Mouse (Mus musculus) neural tube, embryonic 11.5 days (tissue): ENCODE measurements around the gene Ric8b. TPM values are rescaled to one million over a fixed set of nuclear protein-coding genes. Genes with fewer than 3 reads are reported as not detected.

Experiments
- ATAC-seq: fragments of 200-750 bp; cut with Nextera tagmentation; 2 replicates; pipeline ENCODE4 v1.8.0; 2017; ENCODE audit warnings: moderate number of reproducible peaks, mild to moderate bottlenecking, moderate TSS enrichment, moderate library complexity; ENCODE audit not compliant: insufficient read depth, low FRiP score, low TSS enrichment
- DNase-seq: peaks from one replicate; pipeline ENCODE4 v3.0.0-alpha.2; 2015; ENCODE audit warnings: low spot score
- H3K27ac ChIP-seq: fragments of 300-500 bp; sonication (generic); 2 replicates; pipeline ENCODE4 v1.5.1; 2014; ENCODE audit warnings: low read depth, mild to moderate bottlenecking, low read length
- H3K27me3 ChIP-seq: fragments of 300-500 bp; sonication (generic); 2 replicates; pipeline ENCODE4 v1.6.1; 2014; ENCODE audit warnings: mild to moderate bottlenecking, low read length, mixed read lengths; ENCODE audit not compliant: control insufficient read depth, insufficient read depth
- H3K36me3 ChIP-seq: fragments of 300-500 bp; sonication (generic); 2 replicates; pipeline ENCODE4 v1.6.1; 2014; ENCODE audit warnings: mild to moderate bottlenecking, low read length, moderate library complexity, mixed read lengths; ENCODE audit not compliant: control insufficient read depth, insufficient read depth
- H3K4me1 ChIP-seq: fragments of 300-500 bp; sonication (generic); 2 replicates; pipeline ENCODE4 v1.6.1; 2014; ENCODE audit warnings: low read length, mixed read lengths; ENCODE audit not compliant: control insufficient read depth, insufficient read depth
- H3K4me2 ChIP-seq: fragments of 300-500 bp; sonication (generic); 2 replicates; pipeline ENCODE4 v1.6.1; 2014; ENCODE audit warnings: low read depth, mild to moderate bottlenecking, moderate library complexity
- H3K4me3 ChIP-seq: fragments of 300-500 bp; sonication (generic); 2 replicates; pipeline ENCODE4 v1.5.1; 2014; ENCODE audit warnings: low read depth, low read length
- H3K9ac ChIP-seq: fragments of 300-500 bp; sonication (generic); 2 replicates; pipeline ENCODE4 v1.6.1; 2014; ENCODE audit warnings: mild to moderate bottlenecking, low read length
- H3K9me3 ChIP-seq: fragments of 300-500 bp; sonication (generic); 2 replicates; pipeline ENCODE4 v1.6.1; 2016; ENCODE audit warnings: low read length; ENCODE audit not compliant: control insufficient read depth
- WGBS: fragments of 180-500 bp; shearing (Covaris S2); extraction: QIAGEN DNeasy Blood & Tissue Kit; methylation state at CpG from one replicate; pipeline ENCODE4 v1.1.7; 2014; 5-methylcytosine and 5-hydroxymethylcytosine counted together
- polyA plus RNA-seq: library from polyadenylated mRNA; unstranded; fragments of >200 nt; fragmentation: Nextera tagmentation; extraction: Ambion mirVana; gene quantifications from 2 replicates; pipeline ENCODE4 v1.2.1, GENCODE M21; 2014

The Ric8b gene
- polyA plus RNA-seq, 1 experiment from 2014 or later: 31.7 TPM

DNA sequence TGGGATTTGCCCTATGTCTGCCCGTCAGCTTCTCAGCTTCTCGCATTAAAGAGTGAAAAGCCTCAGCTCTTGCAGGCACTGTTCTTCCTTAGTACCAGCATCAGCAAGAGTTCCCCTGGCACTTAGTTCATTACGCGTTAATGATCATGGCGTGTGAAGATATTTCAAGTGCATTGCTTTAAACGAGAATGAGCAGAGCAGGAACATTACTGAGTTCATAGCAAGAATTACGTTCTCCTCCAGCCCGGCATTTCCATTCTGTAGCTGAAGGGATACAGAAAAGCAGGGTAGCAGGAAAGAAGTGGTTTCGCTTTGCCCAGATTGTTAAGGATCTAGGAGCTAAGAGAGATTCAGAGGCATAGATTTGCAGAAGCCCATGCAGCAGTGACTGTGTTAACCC lies 10.5 kb upstream of the Ric8b start:
- no peak overlapping the region for H3K9ac ChIP-seq
- no peak overlapping the region for H3K4me2 ChIP-seq
- DNase-seq (no peak), ATAC-seq (no peak)
- H3K4me3 ChIP-seq: no peak overlapping the region
- no peaks in the 10 kb centered on the region for H3K27me3 ChIP-seq
- peaks cover 14% of the 10 kb centered on the region for H3K4me1 ChIP-seq
- no peak overlapping the region for H3K27ac ChIP-seq
- H3K9me3 ChIP-seq: no peaks in the 10 kb centered on the region
- H3K36me3 ChIP-seq: no peaks in the 10 kb centered on the region
- 82% methylated on average over 9 of the region's 9 CpGs for WGBS

DNA sequence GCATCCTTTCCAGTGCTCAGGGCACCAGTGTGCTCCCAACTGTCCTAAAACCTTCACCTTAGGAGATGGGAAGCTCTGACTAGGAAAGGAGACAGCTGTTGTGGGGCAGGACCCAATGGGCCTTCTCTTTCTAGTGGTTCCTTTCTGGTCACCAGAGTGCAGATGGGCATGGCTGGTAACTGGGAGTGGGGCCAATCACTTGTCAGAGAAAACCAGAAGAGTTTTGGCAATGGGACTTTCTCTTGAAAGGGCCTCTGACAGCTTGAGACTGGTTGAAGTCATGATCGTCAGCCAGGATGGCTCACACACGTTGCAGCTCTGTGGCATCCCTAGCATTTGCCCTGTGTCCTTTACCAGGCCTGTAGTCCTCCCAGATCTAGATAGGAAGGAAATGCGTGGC lies 9.4 kb upstream of the Ric8b start:
- DNase-seq: no peak
- Histone ChIP-seq H3K4me2 (no peak overlapping the region), H3K27ac (no peak overlapping the region), H3K9ac (no peak overlapping the region), H3K4me1 (peaks cover 14% of the 10 kb centered on the region), H3K27me3 (no peaks in the 10 kb centered on the region), H3K36me3 (no peaks in the 10 kb centered on the region), H3K4me3 (no peak overlapping the region), H3K9me3 (no peaks in the 10 kb centered on the region)
- no peak for ATAC-seq
- 90% methylated on average over 3 of the region's 3 CpGs for WGBS

DNA sequence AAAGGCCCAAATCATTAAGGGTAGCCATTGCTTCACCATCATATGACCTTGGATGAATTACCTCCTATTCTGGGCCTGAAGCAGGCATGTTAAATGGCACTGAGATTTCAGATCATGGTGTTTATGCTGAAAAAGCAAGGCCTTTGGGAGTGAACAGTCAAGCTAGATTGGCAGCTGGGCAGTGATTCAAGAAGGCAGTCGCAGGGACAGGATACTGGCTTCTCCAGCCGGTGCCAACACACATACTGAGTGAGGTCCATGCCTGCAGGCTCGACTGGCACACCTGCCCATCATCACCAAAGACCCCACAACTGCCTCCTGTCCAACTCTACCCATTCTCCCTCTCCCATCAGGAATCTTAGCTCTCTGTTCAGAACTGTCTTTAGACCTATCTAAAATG lies 8.9 kb upstream of the Ric8b start:
- no peaks in the 10 kb centered on the region for H3K9me3 ChIP-seq
- H3K27me3 ChIP-seq: no peaks in the 10 kb centered on the region
- WGBS: 93% methylated on average over 3 of the region's 3 CpGs
- H3K4me1 ChIP-seq: peaks cover 13% of the 10 kb centered on the region
- H3K36me3 ChIP-seq: no peaks in the 10 kb centered on the region
- DNase-seq (no peak), ATAC-seq (no peak)
- H3K27ac ChIP-seq: no peak overlapping the region
- H3K9ac ChIP-seq: no peak overlapping the region
- no peak overlapping the region for H3K4me3 ChIP-seq
- no peak overlapping the region for H3K4me2 ChIP-seq

DNA sequence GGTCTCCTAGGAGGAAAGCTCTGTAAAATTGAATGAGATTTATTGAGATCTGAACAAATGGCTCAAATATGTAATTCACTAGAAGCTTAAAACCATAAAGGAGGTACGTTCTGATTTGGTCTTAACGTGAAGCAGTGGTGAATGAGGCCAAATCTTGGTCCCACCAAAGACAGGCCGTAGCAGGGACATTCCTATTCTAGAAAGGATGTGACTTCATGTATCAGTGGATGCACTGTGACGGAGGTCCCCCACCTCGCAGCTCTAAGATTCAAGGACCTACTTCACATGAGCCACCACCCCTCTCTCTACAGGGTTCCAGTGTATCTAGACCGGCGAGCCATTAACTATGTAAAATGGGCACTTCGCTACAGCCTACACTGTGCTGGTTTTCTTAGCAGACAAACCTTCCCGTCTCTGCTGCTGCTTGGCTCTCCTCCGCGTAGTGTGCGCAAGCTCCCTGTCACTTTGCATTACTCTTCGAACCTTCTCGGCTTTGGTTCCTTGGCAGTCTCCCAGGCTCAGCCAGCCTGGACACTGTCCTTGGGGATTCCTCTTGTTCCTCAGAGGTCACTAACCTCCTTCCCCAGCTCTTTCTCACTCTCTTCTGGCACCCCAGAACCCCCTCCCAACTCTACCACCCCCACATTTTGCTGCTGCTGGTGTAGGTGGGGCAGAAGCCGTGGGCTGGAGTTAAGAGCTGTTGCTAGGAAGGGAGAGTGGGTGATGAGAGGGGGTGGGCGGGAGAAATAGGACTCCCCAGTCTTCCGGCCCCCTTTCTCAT lies 8.2 kb upstream of the Ric8b start:
- no peak overlapping the region for H3K4me3 ChIP-seq
- no peaks in the 10 kb centered on the region for H3K27me3 ChIP-seq
- WGBS: 62% methylated on average over 17 of the region's 17 CpGs
- H3K4me2 ChIP-seq: no peak overlapping the region
- no peak overlapping the region for H3K27ac ChIP-seq
- H3K9me3 ChIP-seq: no peaks in the 10 kb centered on the region
- ATAC-seq (no peak), DNase-seq (no peak)
- peaks cover 10% of the 10 kb centered on the region for H3K4me1 ChIP-seq
- H3K9ac ChIP-seq: no peak overlapping the region
- no peaks in the 10 kb centered on the region for H3K36me3 ChIP-seq

DNA sequence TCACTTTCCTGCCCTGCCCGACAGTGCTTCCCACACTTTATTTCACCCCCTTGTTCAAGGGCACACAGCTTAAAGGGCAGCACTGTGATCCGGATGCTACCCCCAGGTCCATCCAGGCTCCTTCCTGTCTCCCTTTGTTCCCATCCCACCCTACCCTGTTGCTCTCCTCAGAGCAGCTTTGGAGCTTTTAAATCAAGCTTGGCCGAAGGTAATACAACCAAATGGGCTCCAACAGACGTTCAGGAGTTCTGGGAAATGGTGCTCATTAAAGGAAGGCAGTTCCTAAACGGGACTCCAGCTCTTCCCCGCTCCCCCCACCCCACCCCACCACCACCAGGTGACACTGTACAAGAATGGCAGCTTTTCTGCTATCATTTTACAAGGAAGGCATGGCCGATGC lies 7.2 kb upstream of the Ric8b start:
- no peak overlapping the region for H3K27ac ChIP-seq
- H3K9me3 ChIP-seq: no peaks in the 10 kb centered on the region
- H3K36me3 ChIP-seq: no peaks in the 10 kb centered on the region
- 20% methylated on average over 7 of the region's 7 CpGs for WGBS
- peaks cover 10% of the 10 kb centered on the region for H3K4me1 ChIP-seq
- no peak overlapping the region for H3K4me3 ChIP-seq
- no peak overlapping the region for H3K4me2 ChIP-seq
- H3K27me3 ChIP-seq: no peaks in the 10 kb centered on the region
- H3K9ac ChIP-seq: no peak overlapping the region
- DNase-seq: no peak
- no peak for ATAC-seq

DNA sequence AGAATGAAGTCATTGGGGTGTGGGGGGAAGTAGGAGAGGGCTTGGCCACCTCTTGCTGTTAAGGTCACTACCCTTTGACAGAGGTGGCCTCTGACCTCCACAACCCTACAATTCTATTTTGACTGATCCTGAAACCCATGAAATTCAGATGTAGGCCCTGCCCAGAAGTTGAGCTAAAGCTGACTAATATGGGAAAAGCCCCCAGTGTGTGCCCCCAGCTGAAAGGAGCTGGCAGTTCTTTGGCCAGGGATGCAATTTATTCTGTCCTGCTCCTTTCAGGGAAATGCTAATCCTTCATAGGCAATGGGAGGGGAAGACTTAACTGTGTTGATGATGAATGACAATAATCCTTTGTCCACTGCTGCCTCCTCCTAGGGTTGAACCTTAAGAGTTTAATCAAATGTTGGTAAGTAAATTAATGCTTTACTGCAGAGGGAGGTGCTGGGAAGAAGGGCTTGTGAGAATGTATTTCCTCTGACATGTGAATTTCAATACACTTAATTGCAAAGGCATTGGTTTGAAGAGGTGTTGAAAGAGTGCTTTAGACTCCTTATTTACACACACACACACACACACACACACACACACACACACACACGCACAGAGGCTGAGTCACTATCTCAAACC lies 6.5 kb upstream of the Ric8b start:
- no peak for ATAC-seq

DNA sequence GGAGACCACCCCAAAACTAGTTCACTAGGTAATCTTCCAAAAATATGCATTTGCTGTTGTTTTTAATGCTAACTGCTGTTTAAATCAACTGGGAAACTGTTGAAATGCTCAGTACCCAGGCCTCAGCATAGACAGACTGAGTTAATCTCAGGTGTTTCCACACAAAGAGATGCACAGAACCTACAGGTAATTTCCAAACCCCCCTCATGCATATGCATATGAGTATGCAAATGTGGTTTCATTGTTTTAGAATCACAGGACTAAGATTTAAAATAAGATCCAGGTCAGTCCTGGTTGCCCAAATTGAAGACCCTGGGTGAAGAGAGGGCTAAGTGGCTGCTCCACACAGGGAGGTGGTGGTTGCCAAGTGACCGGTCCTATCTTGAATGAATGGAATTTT lies 4.3 kb upstream of the Ric8b start:
- Histone ChIP-seq H3K36me3 (no peaks in the 10 kb centered on the region), H3K27ac (no peak overlapping the region), H3K4me2 (no peak overlapping the region), H3K4me1 (peaks cover 11% of the 10 kb centered on the region), H3K9ac (no peak overlapping the region), H3K4me3 (no peak overlapping the region), H3K27me3 (no peaks in the 10 kb centered on the region), H3K9me3 (no peaks in the 10 kb centered on the region)
- WGBS: 95% methylated on average over 1 of the region's 1 CpGs
- DNase-seq: no peak
- no peak for ATAC-seq

More for the DNA sequence above, 6.5 kb upstream of the Ric8b start:
- Histone ChIP-seq H3K27me3 (no peaks in the 10 kb centered on the region), H3K4me3 (no peak overlapping the region), H3K9me3 (no peaks in the 10 kb centered on the region), H3K4me1 (peaks cover 10% of the 10 kb centered on the region), H3K9ac (no peak overlapping the region), H3K4me2 (no peak overlapping the region), H3K27ac (no peak overlapping the region), H3K36me3 (no peaks in the 10 kb centered on the region)
- WGBS: 29% methylated on average over 1 of the region's 1 CpGs
- no peak for DNase-seq

DNA sequence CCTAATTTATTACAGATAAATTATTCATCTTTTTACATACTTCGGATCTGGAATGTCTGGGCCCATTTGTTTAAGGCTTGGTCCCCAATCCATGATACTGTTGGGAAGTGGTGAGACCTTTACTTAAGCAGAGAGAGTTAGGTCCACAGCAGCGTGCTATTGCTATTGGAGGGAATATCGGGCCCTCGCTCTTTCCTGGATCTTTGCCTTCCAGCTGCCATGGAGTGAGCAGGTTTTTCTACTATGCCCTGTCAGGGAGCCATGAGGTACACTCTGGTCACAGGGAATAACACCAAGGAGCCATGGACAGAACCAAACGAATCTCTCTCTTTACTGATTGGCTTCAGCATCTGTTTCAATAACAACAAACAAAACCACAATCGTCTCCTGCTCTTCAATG lies 1.9 kb upstream of the Ric8b start:
- no peak for ATAC-seq
- Histone ChIP-seq H3K27me3 (no peaks in the 10 kb centered on the region), H3K4me1 (peaks cover 8% of the 10 kb centered on the region; the same call in 1 of the 2 replicates), H3K9me3 (no peaks in the 10 kb centered on the region), H3K4me2 (no peak overlapping the region), H3K9ac (no peak overlapping the region), H3K27ac (no peak overlapping the region), H3K4me3 (no peak overlapping the region), H3K36me3 (no peaks in the 10 kb centered on the region)
- WGBS: 84% methylated on average over 6 of the region's 6 CpGs
- DNase-seq: no peak

DNA sequence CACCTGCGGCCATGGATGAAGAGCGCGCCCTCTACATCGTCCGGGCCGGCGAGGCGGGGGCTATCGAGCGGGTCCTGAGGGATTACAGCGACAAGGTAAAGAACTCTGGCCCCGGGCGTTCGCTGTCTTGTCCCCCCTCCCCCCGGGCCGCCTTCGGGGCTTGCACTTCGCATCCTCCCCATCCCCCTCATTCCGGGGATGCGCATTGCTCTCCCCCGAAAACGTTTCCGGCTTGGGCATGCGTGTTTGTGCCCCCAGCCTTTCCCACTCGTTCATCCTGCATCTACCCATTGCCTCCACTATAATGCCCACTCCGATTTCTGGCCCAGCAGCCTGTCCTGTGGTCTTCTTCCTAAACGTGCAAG lies 297 bp downstream of the Ric8b start:
- H3K9me3 ChIP-seq: no peaks in the 10 kb centered on the region
- no peak for DNase-seq
- ATAC-seq: no peak; the same call in 1 of the 2 replicates
- H3K36me3 ChIP-seq: no peaks in the 10 kb centered on the region
- H3K27me3 ChIP-seq: no peaks in the 10 kb centered on the region
- WGBS: under 1% methylated on average over 25 of the region's 27 CpGs
- peak overlapping the region; percentile 66 for H3K4me2 ChIP-seq
- H3K9ac ChIP-seq: peak overlapping the region; percentile 74
- peak overlapping the region; percentile 82 for H3K4me3 ChIP-seq
- H3K4me1 ChIP-seq: peaks cover 10% of the 10 kb centered on the region; the same call in 1 of the 2 replicates
- H3K27ac ChIP-seq: peak overlapping the region; percentile 79
